8 mouse cellular contexts compared by ENCODE assay signal in the genomic region with DNA sequence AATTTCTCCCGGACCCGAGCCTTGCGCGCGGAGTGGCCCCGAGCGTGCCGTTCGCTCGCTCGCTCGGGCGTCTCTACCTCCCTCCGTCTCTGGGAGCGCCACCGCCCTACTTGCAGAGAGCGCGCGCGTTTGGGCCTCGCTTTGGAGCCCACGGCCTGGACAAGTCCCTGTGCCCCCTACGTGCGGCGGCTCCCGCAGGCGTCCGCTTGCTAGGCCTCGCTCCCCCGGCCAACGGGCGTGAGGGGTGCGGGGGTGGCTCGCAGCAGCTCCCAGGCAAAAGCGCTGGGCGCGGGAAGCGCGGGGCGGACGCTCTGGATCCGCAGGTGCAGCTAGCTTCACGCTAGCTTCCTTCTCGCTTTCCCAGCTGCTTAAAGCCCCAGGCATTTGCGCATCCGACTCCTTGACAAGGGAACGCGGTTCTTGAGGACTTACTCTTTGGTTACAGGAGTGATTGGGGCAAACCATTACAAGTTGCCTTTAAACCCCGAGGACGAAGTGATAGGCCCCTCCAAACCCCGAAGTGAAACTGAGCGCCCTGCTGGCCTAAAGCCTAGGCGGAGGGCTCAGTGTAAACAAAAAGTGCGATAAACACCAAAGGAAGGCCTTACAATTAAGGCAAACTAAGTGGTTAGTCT.
A peak's percentile ranks its signal among the peaks of the same experiment; 100 is the strongest.
DNase-seq lines count a peak whose midpoint lies in the region; ATAC-seq and TF ChIP-seq lines count a peak whose summit lies in the region.

No protein-coding gene starts in this region.

- no peak for TF ChIP-seq EP300 in stomach, postnatal 0 days (optimal IDR thresholded peaks at IDR 0.05)

- TF ChIP-seq CTCF in kidney, postnatal 0 days (IDR thresholded peaks at IDR 0.05; ENCODE audit: low read depth): peak; percentile 32
- TF ChIP-seq CTCF in stomach, postnatal 0 days (IDR thresholded peaks at IDR 0.05; ENCODE audit: low read depth): peak; percentile 40

- peak overlapping the region; percentile 58 for H3ac ChIP-seq in myocyte (ENCODE audit: control insufficient read depth, insufficient read length)

- H3K4me3 ChIP-seq in embryonic facial prominence, embryonic 12.5 days: peak overlapping the region; percentile 71
- H3K4me3 ChIP-seq in heart, embryonic 11.5 days (ENCODE audit: low read depth, low read length): peak overlapping the region; percentile 74
- H3K4me3 ChIP-seq in kidney, postnatal 0 days (replicated peaks; ENCODE audit: low read depth, low read length): peak overlapping the region; percentile 58
- peak overlapping the region; percentile 85 for H3K4me3 ChIP-seq in liver, embryonic 11.5 days (ENCODE audit: low read depth, low read length)
- H3K4me3 ChIP-seq in myocyte: peak overlapping the region; percentile 74
- peak overlapping the region; percentile 79 for H3K4me3 ChIP-seq in stomach, postnatal 0 days (ENCODE audit: low read depth, low read length)

- peak overlapping the region; percentile 74 for H3K9ac ChIP-seq in embryonic facial prominence, embryonic 12.5 days
- H3K9ac ChIP-seq in heart, embryonic 11.5 days (ENCODE audit: low read depth, low read length): peak overlapping the region; percentile 90
- H3K9ac ChIP-seq in kidney, postnatal 0 days (ENCODE audit: low read depth, low read length): peak overlapping the region; percentile 89
- peak overlapping the region; percentile 83 for H3K9ac ChIP-seq in liver, embryonic 11.5 days (ENCODE audit: low read depth, low read length)
- peak overlapping the region; percentile 81 for H3K9ac ChIP-seq in stomach, postnatal 0 days (ENCODE audit: low read length)

- H3K27ac ChIP-seq in embryonic facial prominence, embryonic 12.5 days: peak overlapping the region; percentile 87
- peak overlapping the region; percentile 97 for H3K27ac ChIP-seq in heart, embryonic 11.5 days (ENCODE audit: low read depth, low read length)
- H3K27ac ChIP-seq in kidney, postnatal 0 days: peak overlapping the region; percentile 98
- H3K27ac ChIP-seq in liver, embryonic 11.5 days (ENCODE audit: low read depth, low read length): peak overlapping the region; percentile 97
- peak overlapping the region; percentile 97 for H3K27ac ChIP-seq in stomach, postnatal 0 days (replicated peaks)

- ATAC-seq in embryonic facial prominence, embryonic 12.5 days (ENCODE audit: insufficient number of reproducible peaks, insufficient read depth, low FRiP score, low TSS enrichment): peak; percentile 53
- no peak; the same call in 1 of the 2 replicates for ATAC-seq in heart, embryonic 11.5 days (replicated peaks; ENCODE audit: insufficient number of reproducible peaks, low FRiP score, low TSS enrichment)
- peak; percentile 60 for ATAC-seq in kidney, postnatal 0 days (replicated peaks; ENCODE audit: low FRiP score, low read depth)
- peak; percentile 68 for ATAC-seq in liver, embryonic 11.5 days (replicated peaks; ENCODE audit: low FRiP score)
- peak; percentile 74 for ATAC-seq in stomach, postnatal 0 days (ENCODE audit: low FRiP score, low TSS enrichment)

- H3K4me1 ChIP-seq in embryonic facial prominence, embryonic 12.5 days: peaks cover 33% of the 10 kb centered on the region; the same call in 1 of the 2 replicates
- peaks cover 14% of the 10 kb centered on the region for H3K4me1 ChIP-seq in heart, embryonic 11.5 days (ENCODE audit: control insufficient read depth, insufficient read depth, low read length)
- peaks cover 26% of the 10 kb centered on the region; the same call in 1 of the 2 replicates for H3K4me1 ChIP-seq in kidney, postnatal 0 days (replicated peaks; ENCODE audit: insufficient read depth, low read length)
- peaks cover 18% of the 10 kb centered on the region for H3K4me1 ChIP-seq in liver, embryonic 11.5 days (replicated peaks; ENCODE audit: control insufficient read depth, insufficient read depth, low read length)
- 0 out of 2 replicates have a peak, but pooled peaks cover 2% of the 10 kb centered on the region for H3K4me1 ChIP-seq in stomach, postnatal 0 days (replicated peaks; ENCODE audit: control insufficient read depth, insufficient read depth)

- peaks cover 25% of the 10 kb centered on the region for H3K27me3 ChIP-seq in embryonic facial prominence, embryonic 12.5 days
- H3K27me3 ChIP-seq in heart, embryonic 11.5 days (ENCODE audit: control insufficient read depth, insufficient read depth, low read length): peaks cover 19% of the 10 kb centered on the region
- peaks cover 3% of the 10 kb centered on the region; the same call in 1 of the 2 replicates for H3K27me3 ChIP-seq in kidney, postnatal 0 days (ENCODE audit: insufficient read depth, low read length)
- H3K27me3 ChIP-seq in liver, embryonic 11.5 days (replicated peaks; ENCODE audit: control insufficient read depth, insufficient read depth, low read length): peaks cover 37% of the 10 kb centered on the region
- no peaks in the 10 kb centered on the region for H3K27me3 ChIP-seq in myocyte (ENCODE audit: control insufficient read depth, insufficient read depth, insufficient read length)
- no peaks in the 10 kb centered on the region for H3K27me3 ChIP-seq in stomach, postnatal 0 days (ENCODE audit: control insufficient read depth, insufficient read depth, low read length)

- no peaks in the 10 kb centered on the region for H3K36me3 ChIP-seq in embryonic facial prominence, embryonic 12.5 days
- H3K36me3 ChIP-seq in heart, embryonic 11.5 days (ENCODE audit: control insufficient read depth, insufficient read depth, low read length): no peaks in the 10 kb centered on the region
- H3K36me3 ChIP-seq in kidney, postnatal 0 days (ENCODE audit: insufficient read depth, low read length): no peaks in the 10 kb centered on the region
- no peaks in the 10 kb centered on the region for H3K36me3 ChIP-seq in liver, embryonic 11.5 days (ENCODE audit: control insufficient read depth, insufficient read depth, low read length)
- no peaks in the 10 kb centered on the region for H3K36me3 ChIP-seq in myocyte (ENCODE audit: control insufficient read depth, insufficient read depth)
- no peaks in the 10 kb centered on the region for H3K36me3 ChIP-seq in stomach, postnatal 0 days (ENCODE audit: control insufficient read depth, insufficient read depth, low read length)

- peak; percentile 61 for TF ChIP-seq POLR2A in myocyte (IDR thresholded peaks at IDR 0.05; ENCODE audit: insufficient read length, low read depth)

- peak; percentile 71 to 73 for DNase-seq in B cell, adult 2 months
- peak; percentile 86 for DNase-seq in adrenal gland, postnatal 14 days
- peak; percentile 76 for DNase-seq in kidney, postnatal 0 days (ENCODE audit: low spot score)
- peak; percentile 87 for DNase-seq in liver, embryonic 11.5 days (ENCODE audit: low spot score)
- DNase-seq in stomach, postnatal 0 days (ENCODE audit: low spot score): peak; percentile 86

- H3K9me3 ChIP-seq in embryonic facial prominence, embryonic 12.5 days: no peaks in the 10 kb centered on the region
- no peaks in the 10 kb centered on the region for H3K9me3 ChIP-seq in heart, embryonic 11.5 days (replicated peaks; ENCODE audit: control insufficient read depth, low read length)
- H3K9me3 ChIP-seq in kidney, postnatal 0 days (replicated peaks; ENCODE audit: low read length): no peaks in the 10 kb centered on the region
- H3K9me3 ChIP-seq in liver, embryonic 11.5 days (ENCODE audit: control insufficient read depth, low read length): no peaks in the 10 kb centered on the region
- H3K9me3 ChIP-seq in stomach, postnatal 0 days (ENCODE audit: control insufficient read depth, low read length): no peaks in the 10 kb centered on the region

- H3K79me2 ChIP-seq in myocyte (ENCODE audit: control insufficient read depth, insufficient read depth): peaks cover 27% of the 10 kb centered on the region

- peak overlapping the region; percentile 96 for H3K4me2 ChIP-seq in embryonic facial prominence, embryonic 12.5 days (replicated peaks)
- H3K4me2 ChIP-seq in heart, embryonic 11.5 days: peak overlapping the region; percentile 84
- peak overlapping the region; percentile 98 for H3K4me2 ChIP-seq in kidney, postnatal 0 days (ENCODE audit: low read length)
- H3K4me2 ChIP-seq in liver, embryonic 11.5 days: peak overlapping the region; percentile 95
- H3K4me2 ChIP-seq in myocyte (ENCODE audit: low read depth): peak overlapping the region; percentile 70
- H3K4me2 ChIP-seq in stomach, postnatal 0 days (replicated peaks; ENCODE audit: low read depth): peak overlapping the region; percentile 97

- under 1% methylated on average over 54 of the region's 54 CpGs for WGBS in embryonic facial prominence, embryonic 12.5 days
- WGBS in heart, embryonic 11.5 days (ENCODE audit: insufficient replicate concordance): under 1% methylated on average over 50 of the region's 54 CpGs
- WGBS in kidney, postnatal 0 days: 1% methylated on average over 47 of the region's 54 CpGs
- WGBS in liver, embryonic 11.5 days: under 1% methylated on average over 54 of the region's 54 CpGs
- under 1% methylated on average over 48 of the region's 54 CpGs for WGBS in stomach, postnatal 0 days

TF ChIP-seq in myocyte, 11 proteins besides CTCF, POLR2A, EP300 and RAD21:
- no peak for TF ChIP-seq SRF (IDR thresholded peaks at IDR 0.05; ENCODE audit: control insufficient read depth, insufficient read length, low read depth)
- peak in 1 of 3 experiments; percentile 1 for TF ChIP-seq MYOD1 (IDR thresholded peaks at IDR 0.05; ENCODE audit: control insufficient read depth in 1 of 3, insufficient read length in 2 of 3, low read depth in 2 of 3)
- no peak for TF ChIP-seq CEBPB (IDR thresholded peaks at IDR 0.05; ENCODE audit: insufficient read depth, poor library complexity, severe bottlenecking)
- no peak for TF ChIP-seq REST (IDR thresholded peaks at IDR 0.05; ENCODE audit: insufficient read depth, insufficient read length)
- no peak for TF ChIP-seq TCF12 (IDR thresholded peaks at IDR 0.05; ENCODE audit: insufficient read depth, poor library complexity, severe bottlenecking)
- TF ChIP-seq E2F4 (IDR thresholded peaks at IDR 0.05; ENCODE audit: insufficient read depth): no peak
- TF ChIP-seq USF1 (IDR thresholded peaks at IDR 0.05; ENCODE audit: low read depth): no peak
- peak in 1 of 3 experiments; percentile 1 for TF ChIP-seq MYOG (IDR thresholded peaks at IDR 0.05; ENCODE audit: control insufficient read depth in 1 of 3, insufficient read depth in 1 of 3, insufficient read length in 2 of 3, low read depth in 2 of 3)
TF ChIP-seq in myocyte: peak in this region for 2.
